Mouse (Mus musculus) adrenal gland, postnatal 4 days (tissue): ENCODE results near the gene Cpb2. TPM values are rescaled to one million over a fixed set of nuclear protein-coding genes. Genes with fewer than 3 reads are reported as not detected.

Experiments used
- DNase-seq, 2 experiments: peaks; one replicate each; pipeline ENCODE4 v3.0.0; 2021 to 2022; ENCODE audit warnings: low spot score in 2 of 2, mixed read lengths in 2 of 2
- long read RNA-seq, 2 experiments: library from polyadenylated mRNA; stranded (forward); transcript quantifications; one replicate each; pipeline ENCODE4 v2.0.0; 2021
- total RNA-seq, 2 experiments: library from RNA; stranded (reverse); gene quantifications; 2 replicates each; pipeline ENCODE4 v1.2.3; 2021

Cpb2 gene
- total RNA-seq, result 10 to 100 TPM in 1 of 2 experiments, 1 to 10 TPM in 1; 6.4 to 27.8 TPM
- long read RNA-seq, experiment 1, transcript Cpb2-201 (11 exons, 1,477 nt), result major isoform, 30 of 33 reads
- long read RNA-seq, experiment 1, partial matches to known transcripts, result 1 of 33 reads
- long read RNA-seq, experiment 1, other reads (novel, unspliced or antisense), result 2 of 33 reads
- long read RNA-seq, experiment 2, transcript Cpb2-201 (11 exons, 1,477 nt), result major isoform, 6 of 9 reads
- long read RNA-seq, experiment 2, partial matches to known transcripts, result 1 of 9 reads
- long read RNA-seq, experiment 2, other reads (novel, unspliced or antisense), result 2 of 9 reads

- no peak for DNase-seq
Observed at GRCm38 (mm10) chr14:75242087-75242486, at the start of gene Cpb2. TSS of gene Cpb2 (plus strand) at chr14:75242287.

- no peak for DNase-seq
Observed at GRCm38 (mm10) chr14:75192427-75192826, 49.7 kb upstream of the Cpb2 start.

- DNase-seq, result no peak
Observed at GRCm38 (mm10) chr14:75192858-75193257, 49.2 kb upstream of the Cpb2 start.

GRCm38 (mm10) chr14:75195530-75195929 lies 46.6 kb upstream of the Cpb2 start:
- DNase-seq, result no peak

DNA sequence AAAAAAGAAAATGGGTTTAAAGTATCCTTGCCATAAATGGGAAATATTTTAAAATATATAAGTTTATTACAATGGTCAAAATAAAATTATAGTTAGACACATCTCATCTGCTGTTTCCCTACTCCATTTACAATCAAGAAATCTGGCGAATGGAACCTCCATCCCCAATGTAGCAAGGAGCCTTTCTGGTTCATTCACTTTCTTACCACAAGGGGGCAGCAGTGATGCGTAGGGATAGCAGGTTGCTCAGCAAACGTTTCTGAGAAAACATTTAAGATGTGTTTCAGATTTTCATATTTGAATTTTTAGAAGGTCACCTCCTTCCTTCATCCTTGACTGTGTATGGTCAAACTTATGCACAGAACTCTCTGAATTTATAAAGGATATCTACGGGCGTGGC lies 45.1 kb upstream of the Cpb2 start:
- no peak for DNase-seq

GRCm38 (mm10) chr14:75197660-75198059 lies 44.4 kb upstream of the Cpb2 start:
- DNase-seq, result no peak

DNA sequence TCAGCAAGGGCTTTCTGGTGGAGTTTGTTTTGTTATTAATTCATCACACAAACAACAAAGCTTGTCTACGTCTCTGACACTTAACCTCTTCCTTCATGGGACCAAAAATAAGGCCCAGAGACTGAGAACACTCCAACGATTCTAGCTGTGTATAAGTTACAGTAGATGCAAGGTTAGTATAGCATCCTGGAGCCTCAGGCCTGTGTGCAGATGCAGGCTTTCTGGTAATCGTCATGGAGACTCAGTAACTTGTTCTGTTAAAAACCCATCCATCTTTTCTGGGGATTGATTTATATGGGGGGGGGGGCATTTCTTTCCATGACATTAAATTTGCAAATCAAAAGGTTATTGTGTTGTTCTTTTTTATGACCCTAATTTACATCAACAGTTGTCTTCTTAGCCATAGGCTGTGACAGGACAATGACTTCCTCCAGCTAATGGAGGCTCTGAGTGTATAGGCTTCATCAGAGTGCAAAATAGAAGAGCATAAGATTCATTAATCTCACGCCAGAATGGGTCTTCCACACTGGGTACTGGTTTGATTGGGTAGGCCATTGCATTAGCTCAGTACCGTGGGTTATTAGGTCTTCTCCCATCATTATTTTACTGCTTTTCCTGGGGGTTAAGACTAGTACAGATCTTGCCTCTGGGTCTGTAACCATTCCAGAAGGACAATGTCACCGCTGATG lies 36.6 kb upstream of the Cpb2 start:
- no peak for DNase-seq

- no peak for DNase-seq
Observed at GRCm38 (mm10) chr14:75206307-75206706, 35.8 kb upstream of the Cpb2 start.

- DNase-seq, result no peak
Observed at GRCm38 (mm10) chr14:75208572-75209151, 33.4 kb upstream of the Cpb2 start.

DNA sequence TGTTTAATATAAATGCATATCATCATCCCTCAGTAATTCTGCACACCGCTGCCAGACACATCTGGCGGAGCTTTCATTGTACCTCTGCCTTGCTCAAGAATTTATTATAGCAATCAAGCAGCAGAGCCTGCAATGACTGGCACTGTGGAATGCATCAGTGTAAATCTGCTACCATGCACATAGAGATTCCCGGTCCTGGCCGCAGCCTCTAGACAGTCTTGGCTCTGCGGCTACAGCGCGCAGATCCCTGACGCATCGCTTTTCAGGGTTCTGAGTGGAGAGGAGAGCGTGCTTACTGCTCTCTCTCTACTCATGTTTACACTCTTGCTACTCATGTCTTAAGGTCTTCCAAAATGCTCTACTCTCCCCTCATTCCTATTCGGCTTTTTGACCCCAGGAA lies 28.3 kb upstream of the Cpb2 start:
- no peak for DNase-seq

GRCm38 (mm10) chr14:75218843-75219242 lies 23.2 kb upstream of the Cpb2 start:
- DNase-seq, result no peak

- no peak for DNase-seq
Observed at GRCm38 (mm10) chr14:75219250-75219913, 22.7 kb upstream of the Cpb2 start.

DNA sequence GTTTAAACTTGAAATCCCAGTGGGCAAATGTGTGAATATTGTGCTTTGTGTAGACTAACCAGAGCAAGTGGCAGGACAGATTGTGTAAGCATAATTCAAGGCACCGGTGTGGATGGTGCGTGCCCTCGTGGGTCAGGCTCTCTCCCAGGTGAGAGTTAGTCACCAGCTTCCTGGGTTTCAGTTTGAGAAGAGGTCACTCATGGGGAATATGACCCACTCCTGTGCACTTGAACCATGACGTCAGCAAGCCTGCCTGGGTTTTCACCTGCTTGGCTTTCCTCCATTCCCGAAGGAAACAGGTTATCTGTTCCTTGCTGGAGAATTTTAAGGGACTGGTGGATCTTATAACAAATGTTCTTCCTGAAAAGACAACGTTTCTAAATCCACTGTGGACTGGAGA lies 19.7 kb upstream of the Cpb2 start:
- DNase-seq, result no peak

- no peak for DNase-seq
Observed at GRCm38 (mm10) chr14:75227453-75228084, 14.5 kb upstream of the Cpb2 start.

- DNase-seq, result no peak
Observed at GRCm38 (mm10) chr14:75229834-75230233, 12.3 kb upstream of the Cpb2 start.

GRCm38 (mm10) chr14:75233070-75233469 lies 9.0 kb upstream of the Cpb2 start:
- no peak for DNase-seq

DNA sequence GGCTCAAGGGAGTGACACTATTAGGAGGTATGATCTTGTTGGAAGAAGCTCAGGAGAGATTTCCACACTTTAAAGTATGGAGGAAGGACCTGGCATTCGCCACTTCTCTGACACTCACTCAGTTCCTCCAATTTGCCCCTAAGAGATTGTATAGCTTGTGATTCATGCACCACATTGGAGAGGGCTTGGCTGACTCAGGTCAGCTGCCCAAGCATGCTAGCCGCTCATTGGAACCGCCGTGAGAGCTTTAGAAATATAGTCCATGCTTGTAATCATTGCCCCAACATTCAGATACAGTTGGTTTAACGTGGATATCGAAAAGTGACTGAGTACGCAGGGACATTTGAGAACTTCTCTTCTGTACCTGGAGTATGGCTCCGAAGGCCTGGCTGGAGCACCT lies 6.5 kb upstream of the Cpb2 start:
- no peak for DNase-seq

DNA sequence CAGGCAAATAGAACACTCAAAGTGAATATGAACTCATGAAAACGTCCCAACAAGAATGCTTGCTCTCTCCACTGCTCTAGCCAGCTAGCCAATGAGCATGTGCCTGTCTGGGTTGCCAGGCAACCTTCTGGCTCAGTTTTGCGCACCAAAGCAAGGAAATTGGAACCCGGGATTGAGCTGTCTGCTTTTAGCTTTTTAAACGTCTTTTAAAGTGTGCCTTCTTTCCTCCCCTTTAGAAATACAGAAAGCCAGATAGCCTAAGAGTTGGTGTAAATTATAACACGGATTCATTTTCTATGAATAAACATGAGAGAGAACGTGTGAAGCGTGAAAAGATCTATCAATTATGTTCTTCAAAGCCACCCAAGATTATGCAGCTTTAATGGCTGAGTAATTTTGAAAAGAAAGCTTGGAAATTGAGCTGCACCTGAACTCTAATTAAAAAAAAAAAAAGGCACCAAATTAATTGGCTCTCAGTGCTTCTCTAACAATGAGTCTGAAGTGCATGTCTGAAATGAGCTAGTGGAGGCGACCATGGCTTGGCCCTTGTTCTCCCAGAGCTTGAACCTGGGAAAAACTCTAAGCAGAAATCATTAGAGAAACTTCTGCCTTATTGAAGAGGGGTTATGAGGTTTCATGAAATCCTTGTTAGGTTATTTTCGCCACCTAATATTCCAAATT lies 6.0 kb upstream of the Cpb2 start:
- no peak for DNase-seq

- no peak for DNase-seq
Observed at GRCm38 (mm10) chr14:75236636-75237003, 5.5 kb upstream of the Cpb2 start.

GRCm38 (mm10) chr14:75237096-75237495 lies 5.0 kb upstream of the Cpb2 start:
- DNase-seq, result no peak
